Mouse (Mus musculus) adrenal gland, postnatal 25 days (tissue): ENCODE data around the gene Kbtbd12. TPM values are rescaled to one million over a fixed set of nuclear protein-coding genes. Genes with fewer than 3 reads are reported as not detected.
A peak's percentile ranks its signal among the peaks of the same experiment; 100 is the strongest.

Experiments used
- DNase-seq: peaks from one replicate; pipeline ENCODE4 v3.0.0; 2021; ENCODE audit warnings: mixed read lengths
- total RNA-seq: library from RNA; stranded (reverse); gene quantifications from 2 replicates; pipeline ENCODE4 v1.2.3, GENCODE M21; 2021

Kbtbd12 gene
- total RNA-seq, 1 experiment from 2014 or later = 0.36 TPM

- no peak for DNase-seq
These were observed 10.8 kb downstream of the Kbtbd12 start for GRCm38 (mm10) chr6:88626912-88627311.

DNA sequence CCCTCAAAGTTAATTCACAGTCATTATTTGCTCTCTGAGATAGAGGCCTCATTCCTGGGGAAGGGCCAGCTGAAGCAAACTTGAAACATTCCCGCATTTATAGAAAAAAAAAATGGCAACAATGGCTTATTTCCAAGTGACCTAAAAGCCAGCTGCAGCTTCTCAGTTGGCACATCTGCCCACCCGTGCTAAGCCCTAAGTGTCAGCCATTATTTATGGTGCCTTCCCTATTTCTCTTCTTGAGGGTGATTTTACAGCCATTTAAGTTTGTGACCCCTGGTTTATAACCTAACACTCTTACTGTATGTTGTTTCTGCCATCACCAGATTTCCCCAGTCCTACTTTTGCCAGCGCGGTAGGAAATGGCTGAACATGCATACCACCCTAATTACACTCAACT lies 11.3 kb downstream of the Kbtbd12 start:
- DNase-seq = no peak

- no peak for DNase-seq
These were observed 15.8 kb downstream of the Kbtbd12 start for GRCm38 (mm10) chr6:88621816-88622481.

DNA sequence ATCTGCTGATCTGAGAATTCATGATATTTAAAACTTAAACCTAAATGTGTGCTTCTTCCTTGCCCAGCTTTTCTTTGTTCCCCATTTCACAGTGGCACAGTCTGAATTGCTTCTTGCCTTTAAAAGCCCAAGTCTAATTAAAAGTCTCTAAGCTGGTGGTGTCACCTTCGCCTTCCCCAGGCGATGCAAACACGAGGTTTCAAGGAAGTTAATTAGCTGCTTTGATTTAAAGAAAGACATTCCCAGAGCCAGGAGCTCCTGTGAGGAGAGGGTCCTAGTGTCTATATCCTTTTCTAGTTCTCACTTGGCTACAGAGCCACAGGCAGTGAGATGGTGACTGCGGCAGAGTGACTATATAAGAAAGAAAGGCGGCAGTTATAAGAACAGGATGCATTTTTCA lies 18.2 kb downstream of the Kbtbd12 start:
- no peak for DNase-seq

- DNase-seq = no peak
These were observed 22.4 kb downstream of the Kbtbd12 start for GRCm38 (mm10) chr6:88615352-88615751.

DNA sequence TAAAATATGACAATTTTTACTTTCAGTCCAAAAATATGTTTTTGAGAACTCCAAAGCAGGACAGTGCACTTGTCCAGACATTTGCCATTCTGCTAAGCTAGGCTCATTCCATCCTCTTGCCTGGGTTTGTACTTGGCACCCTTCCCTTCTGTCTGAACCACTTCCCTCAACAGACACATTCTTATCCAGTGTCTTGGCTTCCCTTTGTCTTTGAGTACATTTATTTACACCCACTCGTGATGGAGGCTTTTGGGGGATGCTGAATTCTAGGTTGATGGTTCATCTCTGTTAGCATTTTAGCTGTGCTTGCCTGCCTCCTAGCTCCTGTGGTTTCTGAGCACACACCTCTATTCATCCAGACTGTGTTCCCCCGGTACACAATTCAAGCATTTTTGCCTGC lies 31.3 kb downstream of the Kbtbd12 start:
- no peak for DNase-seq

DNA sequence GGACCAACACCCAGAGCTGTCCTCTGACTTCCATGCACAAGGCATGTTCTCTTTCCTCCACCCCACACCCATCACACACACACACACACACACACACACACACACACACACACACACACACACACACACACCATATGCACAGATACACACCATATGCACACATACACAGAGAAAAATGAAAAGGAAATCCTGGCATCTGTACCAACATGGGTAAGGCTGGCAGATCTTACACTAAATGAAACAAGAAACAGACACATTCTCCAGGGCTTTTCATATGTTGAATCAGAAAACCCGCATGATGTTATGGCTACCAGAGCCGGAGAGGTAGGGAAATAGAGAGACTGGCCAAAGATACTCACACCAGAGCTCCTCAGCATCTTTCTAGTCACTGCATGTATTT lies 32.0 kb downstream of the Kbtbd12 start:
- no peak for DNase-seq

DNA sequence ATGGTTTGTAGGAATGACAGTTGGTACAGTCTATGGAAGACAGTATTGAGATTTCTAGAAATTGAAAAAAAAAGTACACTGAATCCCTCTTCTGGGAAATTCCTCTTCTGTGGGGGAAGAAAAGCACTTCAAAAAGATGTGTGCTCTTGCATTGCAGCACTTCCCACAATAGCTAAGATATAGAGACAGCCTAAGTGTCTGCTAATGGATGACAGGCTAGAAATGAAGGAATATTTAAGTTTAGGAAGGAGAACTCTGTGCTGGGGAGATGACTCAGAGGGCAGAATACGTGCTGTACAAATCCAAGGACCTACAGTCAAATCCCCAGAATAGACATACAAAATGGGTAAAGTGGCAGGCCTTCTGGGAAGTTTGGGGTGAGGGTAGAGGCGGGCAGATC lies 32.5 kb downstream of the Kbtbd12 start:
- DNase-seq = no peak

GRCm38 (mm10) chr6:88596108-88596507 lies 41.6 kb downstream of the Kbtbd12 start:
- DNase-seq = no peak

DNA sequence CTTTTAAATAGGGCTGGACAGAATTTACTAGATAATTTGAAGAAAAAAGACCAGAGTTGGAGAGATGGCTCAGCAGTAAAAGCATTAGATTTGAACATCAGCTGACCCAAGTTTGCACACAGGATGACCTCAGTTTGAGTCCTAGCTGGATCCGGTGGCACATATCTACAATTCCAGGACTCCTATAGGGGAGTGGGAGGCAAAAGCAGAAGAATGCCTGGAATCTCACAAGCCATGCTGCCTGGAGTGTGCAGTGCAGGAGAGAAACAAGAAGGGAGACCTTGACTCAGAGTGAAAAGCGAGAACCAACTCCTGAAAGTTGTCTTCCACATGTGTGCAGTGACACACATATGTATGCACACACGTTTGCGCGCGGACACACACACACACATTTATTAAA lies 45.4 kb downstream of the Kbtbd12 start:
- no peak for DNase-seq

DNA sequence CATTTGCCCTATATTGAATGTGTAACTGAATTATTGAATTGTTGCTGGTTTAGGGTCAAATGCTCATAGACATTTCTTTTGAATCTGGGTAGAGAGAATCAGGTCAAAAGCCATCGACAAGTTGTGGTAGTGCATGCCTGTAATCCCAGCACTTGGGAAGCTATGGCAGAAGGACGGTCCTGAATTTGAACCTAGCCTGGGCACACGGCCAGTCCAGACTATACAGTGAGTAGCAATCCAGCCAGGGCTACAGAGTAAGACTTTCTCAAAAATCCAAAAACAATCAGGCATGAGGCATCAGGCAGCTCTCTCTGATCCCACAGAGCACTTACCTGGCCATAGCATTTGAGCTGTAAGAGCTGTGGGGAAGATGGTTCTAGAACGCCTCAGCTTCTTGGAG lies 47.5 kb downstream of the Kbtbd12 start:
- DNase-seq = no peak

DNA sequence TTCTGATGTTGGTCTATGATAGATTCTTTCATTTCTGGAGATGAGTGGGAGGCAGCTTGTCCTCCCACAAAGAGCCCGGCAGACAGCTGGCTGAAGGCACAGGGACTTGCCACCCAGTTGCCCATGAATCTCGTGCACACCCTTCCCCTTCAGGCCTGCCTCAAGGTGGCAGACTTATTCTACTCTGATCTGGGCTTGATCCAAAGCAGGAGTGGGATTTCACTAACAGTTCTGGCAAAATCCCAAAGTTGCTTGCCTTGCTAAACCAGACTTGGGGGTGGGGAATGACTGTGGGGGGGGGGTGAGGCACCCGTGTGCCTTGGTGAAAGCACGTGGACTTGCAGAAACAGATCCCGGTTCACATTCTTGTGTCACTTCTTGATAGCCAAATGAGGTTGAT lies 48.2 kb downstream of the Kbtbd12 start:
- DNase-seq = peak; percentile 21

DNA sequence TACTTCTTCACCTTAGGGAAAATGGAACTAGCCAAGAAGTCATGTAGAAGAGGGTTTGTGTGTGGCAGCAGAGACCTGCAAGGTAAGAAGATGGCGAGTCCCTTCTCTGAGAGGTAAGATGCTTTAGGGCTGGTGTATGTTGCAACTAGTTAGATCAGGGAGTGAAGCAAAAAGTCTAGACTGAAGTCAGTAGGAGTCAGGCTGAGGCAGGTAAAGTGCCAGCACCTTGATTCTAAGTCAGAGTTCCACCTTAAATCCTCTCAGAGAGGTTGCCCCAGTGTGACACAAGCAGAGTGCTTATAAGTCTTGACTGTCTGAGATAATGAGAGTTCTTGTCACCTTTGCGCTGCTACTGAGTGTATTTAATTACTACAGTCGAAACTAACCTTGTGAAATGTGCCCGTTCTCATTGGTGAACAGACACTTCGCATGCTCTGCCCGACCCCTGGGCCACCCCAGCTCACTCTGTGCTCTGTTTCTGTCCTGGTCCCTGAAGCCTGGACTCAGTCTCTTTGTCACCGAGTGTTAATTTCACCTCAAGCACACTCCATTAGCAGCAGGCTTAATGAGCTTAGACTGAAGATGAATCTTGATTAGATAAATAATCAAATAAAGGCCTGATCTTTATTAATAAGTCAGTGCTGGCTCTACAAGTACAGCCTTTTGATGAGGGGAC lies 49.0 kb downstream of the Kbtbd12 start:
- DNase-seq = no peak

DNA sequence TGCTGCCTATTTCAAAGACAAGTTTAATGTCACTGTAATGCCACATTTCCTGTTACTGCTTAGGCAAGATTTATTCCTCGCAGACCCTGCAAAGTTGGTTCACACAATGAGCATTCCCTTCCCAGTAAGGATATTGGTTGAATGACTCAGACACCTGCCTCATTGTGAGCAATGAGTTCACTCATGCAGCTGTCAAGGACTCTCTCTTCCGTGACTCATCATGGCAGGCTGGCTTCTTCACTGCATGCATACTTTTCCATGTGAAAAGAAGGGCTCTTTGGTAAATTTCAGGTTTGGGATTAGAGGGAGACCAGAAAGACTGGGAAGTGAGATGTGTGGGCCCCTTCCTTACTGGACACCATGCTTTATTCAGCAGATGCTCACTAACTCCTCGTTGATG lies 50.7 kb downstream of the Kbtbd12 start:
- DNase-seq = peak; percentile 21

- no peak for DNase-seq
These were observed 53.8 kb downstream of the Kbtbd12 start for GRCm38 (mm10) chr6:88583950-88584349.

DNA sequence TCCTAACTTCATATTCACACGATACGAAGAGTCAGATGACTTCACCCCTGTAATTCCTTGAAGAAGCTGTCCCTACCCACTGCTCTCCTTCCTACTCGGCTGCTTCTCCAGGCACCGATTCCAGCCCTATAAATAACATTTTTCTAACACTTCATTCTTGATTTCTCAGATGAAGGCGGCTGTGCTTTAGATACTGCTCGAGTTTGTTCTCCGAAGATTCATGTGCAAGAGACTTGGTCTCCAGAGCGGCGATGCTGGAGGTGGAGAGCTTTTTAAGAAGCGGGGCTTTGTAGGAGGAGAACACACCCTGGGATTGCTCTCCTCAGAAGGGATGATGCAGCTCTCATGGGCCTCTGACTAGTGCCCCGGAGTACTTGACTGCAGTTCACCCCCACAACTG lies 61.3 kb downstream of the Kbtbd12 start:
- no peak for DNase-seq

DNA sequence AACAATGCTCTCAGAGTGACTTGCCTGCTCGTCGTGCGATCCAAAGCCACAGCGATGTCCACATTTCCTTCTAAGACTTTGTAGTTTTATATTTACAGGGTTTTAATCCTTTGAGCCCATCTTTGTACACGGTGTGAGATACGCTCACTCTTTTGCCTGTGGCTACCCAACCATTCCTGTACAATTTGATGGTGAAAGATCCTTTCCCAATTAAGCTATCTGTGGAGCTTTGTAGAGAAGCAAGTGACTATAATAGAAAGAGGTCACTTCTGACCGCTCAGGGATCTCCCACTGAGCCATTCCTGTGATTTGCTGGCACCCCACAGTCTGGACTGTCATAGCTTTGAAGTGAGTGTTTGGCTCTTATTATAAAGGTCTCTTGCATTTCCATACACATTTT lies 71.1 kb downstream of the Kbtbd12 start:
- DNase-seq = no peak

DNA sequence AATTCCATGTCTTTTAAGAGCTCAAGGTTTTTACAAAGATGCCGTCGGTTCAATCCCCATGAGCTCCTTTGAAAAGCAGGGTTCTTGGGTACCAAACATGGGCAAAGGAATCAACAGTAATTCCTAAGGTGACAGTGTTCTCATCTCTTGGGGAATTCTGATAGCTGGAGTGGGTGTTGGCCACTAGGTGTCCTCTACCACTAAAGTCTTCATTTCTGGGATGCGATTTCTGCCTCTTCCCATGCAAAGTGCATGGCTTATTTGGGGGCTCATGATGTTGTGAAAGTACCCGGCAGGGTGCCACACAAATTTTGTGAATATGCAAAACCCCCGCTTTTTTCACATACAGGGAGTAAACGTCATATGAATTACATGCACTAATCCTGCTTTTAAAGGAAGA lies 72.7 kb downstream of the Kbtbd12 start:
- no peak for DNase-seq

DNA sequence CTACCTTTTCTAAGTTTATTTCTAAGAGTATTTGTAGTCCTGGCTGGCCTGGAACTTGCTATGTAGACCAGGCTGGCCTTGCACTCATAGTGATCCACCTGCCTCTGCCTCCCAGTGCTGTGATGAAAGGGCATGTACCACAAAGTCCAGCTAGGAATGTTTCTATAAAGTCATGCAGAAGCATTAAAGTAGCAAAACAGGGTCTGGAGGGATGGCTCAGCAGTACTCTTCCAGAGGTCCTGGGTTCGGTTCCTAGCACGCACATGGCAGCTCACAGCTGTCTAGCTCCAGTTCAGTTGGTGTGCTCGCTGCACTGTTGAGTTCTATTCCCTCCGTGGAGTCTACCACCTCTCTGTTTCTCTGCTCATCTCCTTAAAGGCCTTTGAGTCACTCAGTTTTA lies 77.6 kb downstream of the Kbtbd12 start:
- no peak for DNase-seq

DNA sequence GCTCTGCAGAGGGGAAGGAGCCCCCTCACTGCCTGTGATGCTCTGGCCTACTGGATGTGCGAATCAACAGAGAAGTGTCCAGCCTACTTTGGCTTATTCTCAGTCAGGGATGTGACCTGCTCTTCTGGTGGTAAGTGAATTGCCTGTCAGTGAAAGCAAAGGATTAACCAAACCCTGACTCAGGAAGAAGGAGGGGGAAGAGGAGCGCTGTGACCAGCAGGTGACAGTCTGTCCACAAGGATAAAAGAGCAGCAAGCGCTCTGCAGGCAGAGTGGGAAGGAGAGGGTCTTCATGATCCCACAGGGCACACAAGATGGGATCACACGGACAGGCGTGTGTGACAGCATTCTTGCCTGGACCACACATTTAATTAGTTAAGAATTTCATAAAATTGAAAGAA lies 78.1 kb downstream of the Kbtbd12 start:
- DNase-seq = no peak

GRCm38 (mm10) chr6:88558076-88558475 lies 79.7 kb downstream of the Kbtbd12 start:
- DNase-seq = no peak

DNA sequence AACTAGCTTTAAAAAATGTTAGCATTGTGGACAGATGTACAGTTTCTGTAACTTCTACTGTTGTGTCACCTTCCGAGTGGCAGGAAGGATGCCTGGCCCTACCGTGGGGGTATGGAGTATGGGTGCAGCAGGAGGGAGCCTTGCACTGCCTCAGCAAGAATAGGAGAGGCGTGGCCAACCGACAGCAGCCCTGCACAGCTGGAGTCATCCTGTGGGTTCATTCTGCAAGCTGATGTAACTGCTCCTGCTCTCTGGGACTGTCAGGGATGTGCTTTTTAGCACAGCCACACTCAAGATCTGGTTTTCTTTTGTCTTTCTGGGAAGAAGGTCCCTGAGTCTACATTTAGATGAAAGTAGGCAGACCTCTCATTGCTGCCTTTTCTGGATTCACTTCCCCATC lies 80.2 kb downstream of the Kbtbd12 start:
- no peak for DNase-seq

DNA sequence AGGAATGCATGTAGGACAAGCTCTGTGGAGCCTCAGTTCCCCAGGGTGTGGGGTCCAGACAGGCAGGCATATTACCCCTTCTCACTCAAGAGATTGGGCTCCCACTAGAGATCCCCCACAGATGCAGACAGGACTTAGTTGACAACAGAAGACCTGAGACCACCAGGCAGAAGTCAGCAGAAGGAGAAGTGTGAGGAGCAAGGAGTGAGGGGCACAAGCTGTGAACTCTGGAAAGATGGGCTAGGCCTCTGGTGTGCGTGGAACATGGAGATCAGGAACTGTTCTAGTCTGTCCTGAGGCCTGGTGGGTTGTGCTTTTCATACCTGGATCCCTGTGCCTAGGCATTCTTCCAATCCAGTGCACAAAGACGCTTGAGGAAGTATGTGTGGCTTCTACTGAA lies 87.8 kb downstream of the Kbtbd12 start:
- DNase-seq = no peak

DNA sequence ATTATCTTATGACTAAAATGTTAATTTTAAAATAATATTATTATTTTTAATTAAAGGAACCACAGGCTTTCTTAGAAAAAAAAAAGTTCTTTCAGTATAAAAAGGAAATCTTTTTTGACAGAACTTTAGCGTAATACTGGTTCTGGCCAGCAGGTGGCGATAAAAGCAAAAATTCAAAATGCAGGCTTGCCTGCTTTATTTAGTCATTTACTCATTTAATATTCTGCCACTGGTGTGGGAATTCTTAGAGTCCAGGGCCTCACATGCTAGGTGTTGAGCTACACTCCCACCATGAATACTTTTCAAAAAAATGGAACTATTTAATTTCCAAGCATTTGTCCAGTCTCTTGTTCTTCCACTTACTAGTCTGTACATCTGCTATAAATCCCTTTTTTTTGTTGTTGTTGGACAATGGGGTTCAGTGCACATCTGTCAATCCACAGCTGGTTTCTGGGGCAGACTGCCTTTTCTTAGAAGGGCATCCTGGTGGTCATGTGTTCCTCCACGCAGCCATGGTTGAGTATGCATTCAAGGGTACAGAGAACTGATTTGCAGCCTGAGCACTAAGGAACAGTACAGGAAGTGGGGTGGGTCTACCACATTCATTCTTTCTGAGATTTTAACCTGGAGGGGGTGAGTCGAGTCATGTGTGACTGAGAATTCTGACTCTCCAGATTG lies 88.5 kb downstream of the Kbtbd12 start:
- peak; percentile 61 for DNase-seq
